Mouse (Mus musculus) kidney, postnatal 4 days (tissue): Measurements from ENCODE around the gene Pax9.

Experiments
- DNase-seq, 2 experiments: peaks; one replicate each; pipeline ENCODE4 v3.0.0; 2021; ENCODE audit warnings: mixed read lengths in 2 of 2

The Pax9 gene

GRCm38 (mm10) chr12:56697785-56698184 is 6.2 kb downstream of the Pax9 start:
- DNase-seq, result no peak

GRCm38 (mm10) chr12:56698191-56698980 is 6.8 kb downstream of the Pax9 start:
- no peak for DNase-seq

GRCm38 (mm10) chr12:56699351-56699750 is 7.8 kb downstream of the Pax9 start:
- no peak for DNase-seq

- DNase-seq, result peak in 1 of 2 experiments; percentile 5
These were observed 8.6 kb downstream of the Pax9 start for GRCm38 (mm10) chr12:56699915-56700900.

GRCm38 (mm10) chr12:56701004-56701403 is 9.4 kb downstream of the Pax9 start:
- no peak for DNase-seq

- no peak for DNase-seq
These were observed 26.6 kb downstream of the Pax9 start for GRCm38 (mm10) chr12:56717971-56718706.

- no peak for DNase-seq
These were observed 27.1 kb downstream of the Pax9 start for GRCm38 (mm10) chr12:56718707-56719051.

GRCm38 (mm10) chr12:56727631-56728030 is 36.1 kb downstream of the Pax9 start:
- no peak for DNase-seq

GRCm38 (mm10) chr12:56737104-56737503 is 45.5 kb downstream of the Pax9 start:
- DNase-seq, result no peak
